Mouse (Mus musculus): Measurements from ENCODE around the gene Galnt18. TPM values are rescaled to one million over a fixed set of nuclear protein-coding genes. Genes with fewer than 3 reads are reported as not detected.

Gene Galnt18
- polyA plus RNA-seq, 1 experiment from 2014 or later = 112 TPM

DNA sequence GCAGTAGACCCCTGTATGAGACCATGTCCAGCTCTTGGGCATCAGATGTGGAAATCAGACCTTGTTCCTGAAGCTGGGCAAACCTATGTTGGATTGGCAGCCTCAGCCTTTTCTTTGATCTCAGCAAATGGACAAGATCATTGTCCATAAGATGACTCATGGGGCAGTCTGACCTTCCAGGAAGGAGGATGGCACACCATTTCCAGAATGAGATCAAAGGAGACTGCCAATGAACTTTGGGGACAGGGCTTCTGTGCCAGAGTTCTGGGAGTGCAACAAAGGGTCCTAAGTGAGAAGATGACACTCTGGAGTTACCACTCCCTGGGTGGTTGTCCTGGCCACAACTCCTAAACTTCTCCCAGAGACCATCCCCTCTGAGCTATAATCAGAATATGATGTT, 174.1 kb downstream of the Galnt18 start:
- ATAC-seq = no peak
- no peak overlapping the region for H3K9ac ChIP-seq (replicated peaks; ENCODE audit: low read depth)
- no peak for DNase-seq (ENCODE audit: low spot score)
- H3K36me3 ChIP-seq (ENCODE audit: insufficient read depth, low read length) = no peaks in the 10 kb centered on the region
- H3K9me3 ChIP-seq (ENCODE audit: low read length) = no peaks in the 10 kb centered on the region
- TF ChIP-seq EP300 (IDR thresholded peaks at IDR 0.05) (no peak), CTCF (IDR thresholded peaks at IDR 0.05) (no peak)
- no peak overlapping the region for H3K4me2 ChIP-seq (replicated peaks; ENCODE audit: low read depth, low read length)
- H3K4me1 ChIP-seq (ENCODE audit: insufficient read depth, low read depth, low read length) = no peaks in the 10 kb centered on the region
- H3K27me3 ChIP-seq (replicated peaks; ENCODE audit: insufficient read depth, low read length) = no peaks in the 10 kb centered on the region
- H3K27ac ChIP-seq (ENCODE audit: low read length) = no peak overlapping the region
- no peak overlapping the region for H3K4me3 ChIP-seq (ENCODE audit: low read depth, low read length)

GRCm38 (mm10) chr7:111604578-111605208, 175.1 kb downstream of the Galnt18 start:
- Histone ChIP-seq H3K36me3 (ENCODE audit: insufficient read depth, low read length) (no peaks in the 10 kb centered on the region), H3K9me3 (ENCODE audit: low read length) (no peaks in the 10 kb centered on the region), H3K4me1 (ENCODE audit: insufficient read depth, low read depth, low read length) (no peaks in the 10 kb centered on the region), H3K4me3 (ENCODE audit: low read depth, low read length) (no peak overlapping the region), H3K27me3 (replicated peaks; ENCODE audit: insufficient read depth, low read length) (no peaks in the 10 kb centered on the region), H3K9ac (replicated peaks; ENCODE audit: low read depth) (no peak overlapping the region), H3K4me2 (replicated peaks; ENCODE audit: low read depth, low read length) (no peak overlapping the region), H3K27ac (ENCODE audit: low read length) (no peak overlapping the region)
- WGBS = 60% methylated on average over 2 of the region's 2 CpGs
- TF ChIP-seq EP300 (IDR thresholded peaks at IDR 0.05) (no peak), CTCF (IDR thresholded peaks at IDR 0.05) (no peak)
- ATAC-seq = no peak
- no peak for DNase-seq (ENCODE audit: low spot score)

DNA sequence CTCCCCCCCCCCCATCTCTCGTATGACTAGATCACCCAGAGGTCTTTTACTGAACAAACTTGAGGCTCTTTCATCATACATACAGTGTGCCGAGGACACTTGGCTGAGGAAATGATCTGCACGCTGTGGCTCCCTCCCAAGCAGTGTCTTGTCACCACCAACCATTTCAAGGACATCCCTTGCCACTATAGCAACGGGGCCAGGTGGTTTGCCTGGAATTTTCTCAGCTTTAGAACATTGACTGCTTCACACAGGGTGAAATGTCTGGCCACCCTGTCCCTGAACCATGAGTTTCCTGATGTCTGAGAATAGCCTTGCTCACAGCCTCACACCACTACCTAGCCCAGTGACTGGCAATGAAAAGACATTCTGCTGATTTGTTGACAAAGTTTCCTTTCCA, 176.6 kb downstream of the Galnt18 start:
- H3K4me1 ChIP-seq (ENCODE audit: insufficient read depth, low read depth, low read length) = no peaks in the 10 kb centered on the region
- no peak for DNase-seq (ENCODE audit: low spot score)
- 52% methylated on average over 4 of the region's 4 CpGs for WGBS
- H3K4me2 ChIP-seq (replicated peaks; ENCODE audit: low read depth, low read length) = no peak overlapping the region
- H3K9ac ChIP-seq (replicated peaks; ENCODE audit: low read depth) = no peak overlapping the region
- no peak for ATAC-seq
- no peaks in the 10 kb centered on the region for H3K9me3 ChIP-seq (ENCODE audit: low read length)
- TF ChIP-seq CTCF (IDR thresholded peaks at IDR 0.05) (no peak), EP300 (IDR thresholded peaks at IDR 0.05) (no peak)
- no peak overlapping the region for H3K4me3 ChIP-seq (ENCODE audit: low read depth, low read length)
- H3K27me3 ChIP-seq (replicated peaks; ENCODE audit: insufficient read depth, low read length) = no peaks in the 10 kb centered on the region
- H3K36me3 ChIP-seq (ENCODE audit: insufficient read depth, low read length) = no peaks in the 10 kb centered on the region
- H3K27ac ChIP-seq (ENCODE audit: low read length) = no peak overlapping the region

- Histone ChIP-seq H3K9ac (replicated peaks; ENCODE audit: low read depth) (no peak overlapping the region), H3K4me3 (ENCODE audit: low read depth, low read length) (no peak overlapping the region), H3K4me1 (ENCODE audit: insufficient read depth, low read depth, low read length) (no peaks in the 10 kb centered on the region), H3K27ac (ENCODE audit: low read length) (no peak overlapping the region), H3K9me3 (ENCODE audit: low read length) (no peaks in the 10 kb centered on the region), H3K36me3 (ENCODE audit: insufficient read depth, low read length) (no peaks in the 10 kb centered on the region), H3K4me2 (replicated peaks; ENCODE audit: low read depth, low read length) (no peak overlapping the region), H3K27me3 (replicated peaks; ENCODE audit: insufficient read depth, low read length) (no peaks in the 10 kb centered on the region)
- ATAC-seq = no peak
- DNase-seq (ENCODE audit: low spot score) = no peak
- TF ChIP-seq EP300 (IDR thresholded peaks at IDR 0.05) = no peak
- no peak for TF ChIP-seq CTCF (IDR thresholded peaks at IDR 0.05)
- WGBS = 54% methylated on average over 4 of the region's 4 CpGs
Observed at GRCm38 (mm10) chr7:111601339-111602067, 178.3 kb downstream of the Galnt18 start.

- Histone ChIP-seq H3K27ac (ENCODE audit: low read length) (no peak overlapping the region), H3K4me3 (ENCODE audit: low read depth, low read length) (no peak overlapping the region), H3K4me2 (replicated peaks; ENCODE audit: low read depth, low read length) (no peak overlapping the region), H3K4me1 (ENCODE audit: insufficient read depth, low read depth, low read length) (no peaks in the 10 kb centered on the region), H3K9me3 (ENCODE audit: low read length) (no peaks in the 10 kb centered on the region), H3K9ac (replicated peaks; ENCODE audit: low read depth) (no peak overlapping the region), H3K27me3 (replicated peaks; ENCODE audit: insufficient read depth, low read length) (no peaks in the 10 kb centered on the region), H3K36me3 (ENCODE audit: insufficient read depth, low read length) (no peaks in the 10 kb centered on the region)
- DNase-seq (ENCODE audit: low spot score) = no peak
- ATAC-seq = no peak
- 72% methylated on average over 6 of the region's 6 CpGs for WGBS
- no peak for TF ChIP-seq CTCF (IDR thresholded peaks at IDR 0.05)
- TF ChIP-seq EP300 (IDR thresholded peaks at IDR 0.05) = no peak
Observed at GRCm38 (mm10) chr7:111600756-111601155, 179.0 kb downstream of the Galnt18 start.

DNA sequence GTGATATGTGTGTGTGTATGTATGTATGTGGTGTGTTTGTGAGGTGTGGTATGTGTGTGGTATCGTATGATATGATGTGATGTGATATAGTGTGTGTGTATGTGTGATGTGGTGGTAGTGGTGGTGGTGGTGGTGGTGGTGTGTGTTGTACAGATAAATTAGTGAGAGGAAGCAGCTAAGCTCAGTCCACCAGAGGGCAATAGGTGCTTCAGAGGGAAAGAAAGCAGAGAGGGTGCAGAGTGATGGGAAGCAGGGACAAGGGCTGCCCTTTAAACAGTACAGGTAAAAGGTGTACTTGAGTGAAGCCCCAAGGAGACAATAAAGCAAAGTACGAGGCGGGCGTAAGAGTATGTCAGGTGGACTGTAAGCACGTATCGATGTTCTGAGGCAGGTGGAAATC, 186.1 kb downstream of the Galnt18 start:
- no peak overlapping the region for H3K9ac ChIP-seq (replicated peaks; ENCODE audit: low read depth)
- no peaks in the 10 kb centered on the region for H3K27me3 ChIP-seq (replicated peaks; ENCODE audit: insufficient read depth, low read length)
- H3K4me2 ChIP-seq (replicated peaks; ENCODE audit: low read depth, low read length) = no peak overlapping the region
- H3K9me3 ChIP-seq (ENCODE audit: low read length) = no peaks in the 10 kb centered on the region
- no peak for DNase-seq (ENCODE audit: low spot score)
- H3K36me3 ChIP-seq (ENCODE audit: insufficient read depth, low read length) = no peaks in the 10 kb centered on the region
- ATAC-seq = no peak
- WGBS = 88% methylated on average over 6 of the region's 6 CpGs
- H3K4me3 ChIP-seq (ENCODE audit: low read depth, low read length) = no peak overlapping the region
- H3K27ac ChIP-seq (ENCODE audit: low read length) = no peak overlapping the region
- H3K4me1 ChIP-seq (ENCODE audit: insufficient read depth, low read depth, low read length) = no peaks in the 10 kb centered on the region
- TF ChIP-seq EP300 (IDR thresholded peaks at IDR 0.05) = no peak
- TF ChIP-seq CTCF (IDR thresholded peaks at IDR 0.05) = peak; percentile 33
